Mouse (Mus musculus) embryo, embryonic 11.5 days (tissue): ENCODE data around the gene Aspg.

ENCODE experiments used
- DNase-seq: peaks from one replicate; pipeline ENCODE4 v3.0.0-alpha.2; 2012; ENCODE audit warnings: low read depth, low spot score

The Aspg gene

GRCm38 (mm10) chr12:112106541-112106971 lies at the start of gene Aspg:
Gene Aspg (plus strand): TSS chr12:112106679.
- peak; percentile 27 for DNase-seq

- peak; percentile 44 for DNase-seq
Observed at GRCm38 (mm10) chr12:112077651-112078050, 28.8 kb upstream of the Aspg start.

GRCm38 (mm10) chr12:112079911-112080310 lies 26.6 kb upstream of the Aspg start:
- DNase-seq = no peak

GRCm38 (mm10) chr12:112080911-112081310 lies 25.6 kb upstream of the Aspg start:
- no peak for DNase-seq

- DNase-seq = no peak
Observed at GRCm38 (mm10) chr12:112082241-112082640, 24.2 kb upstream of the Aspg start.

- no peak for DNase-seq
Observed at GRCm38 (mm10) chr12:112086250-112086649, 20.2 kb upstream of the Aspg start.

GRCm38 (mm10) chr12:112086726-112087125 lies 19.8 kb upstream of the Aspg start:
- DNase-seq = no peak

GRCm38 (mm10) chr12:112088609-112089324 lies 17.7 kb upstream of the Aspg start:
- DNase-seq = no peak

- peak; percentile 62 for DNase-seq
Observed at GRCm38 (mm10) chr12:112091054-112091453, 15.4 kb upstream of the Aspg start.

GRCm38 (mm10) chr12:112094261-112094880 lies 12.1 kb upstream of the Aspg start:
- DNase-seq = no peak

- no peak for DNase-seq
Observed at GRCm38 (mm10) chr12:112096051-112096732, 10.3 kb upstream of the Aspg start.

GRCm38 (mm10) chr12:112096733-112097117 lies 9.8 kb upstream of the Aspg start:
- no peak for DNase-seq

- no peak for DNase-seq
Observed at GRCm38 (mm10) chr12:112100106-112100505, 6.4 kb upstream of the Aspg start.

GRCm38 (mm10) chr12:112101045-112101444 lies 5.4 kb upstream of the Aspg start:
- DNase-seq = no peak

GRCm38 (mm10) chr12:112103179-112103578 lies 3.3 kb upstream of the Aspg start:
- DNase-seq = no peak

- no peak for DNase-seq
Observed at GRCm38 (mm10) chr12:112104890-112105289, 1.6 kb upstream of the Aspg start.

GRCm38 (mm10) chr12:112107685-112108084 lies 1.2 kb downstream of the Aspg start:
- no peak for DNase-seq

GRCm38 (mm10) chr12:112108696-112109445 lies 2.4 kb downstream of the Aspg start:
- DNase-seq = no peak

- no peak for DNase-seq
Observed at GRCm38 (mm10) chr12:112109701-112110100, 3.2 kb downstream of the Aspg start.

- DNase-seq = no peak
Observed at GRCm38 (mm10) chr12:112111323-112111722, 4.8 kb downstream of the Aspg start.

- no peak for DNase-seq
Observed at GRCm38 (mm10) chr12:112112235-112112634, 5.8 kb downstream of the Aspg start.
